ENCODE assay signal across 11 mouse cellular contexts in the genomic region with DNA sequence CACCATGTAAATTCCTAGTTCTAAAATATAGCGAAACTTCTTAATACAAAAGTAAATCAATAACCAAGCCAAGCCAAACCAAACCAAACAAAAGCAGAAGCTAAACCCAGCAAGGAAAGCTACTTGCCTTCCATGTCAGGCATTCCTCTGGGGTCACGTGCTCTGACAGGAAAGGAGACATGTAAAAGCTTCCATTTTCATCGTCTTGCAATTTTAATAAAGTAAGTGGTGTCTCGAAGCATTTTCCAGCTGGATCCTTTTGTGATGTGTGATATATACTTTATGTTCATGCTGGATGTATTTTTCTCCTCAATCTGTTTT.
DNase-seq lines count a peak whose midpoint lies in the region; ATAC-seq and TF ChIP-seq lines count a peak whose summit lies in the region.
"Had no signal": no experiment of that assay in that cellular context is flagged by ENCODE, and none has a peak within 500 bp of the region (broad histone marks: within the 10 kb centered on the region; RNA-seq: fewer than 3 reads in every experiment).

No protein-coding gene starts in this region.

- H3K36me3 ChIP-seq in heart, embryonic 10.5 days: no peaks in the 10 kb centered on the region
- H3K36me3 ChIP-seq in lung, embryonic 14.5 days (ENCODE audit: insufficient read depth): no peaks in the 10 kb centered on the region
- H3K36me3 ChIP-seq in intestine, postnatal 0 days (ENCODE audit: control insufficient read depth, insufficient read depth): no peaks in the 10 kb centered on the region; the same call in 1 of the 2 replicates
- no peaks in the 10 kb centered on the region for H3K36me3 ChIP-seq in stomach, embryonic 15.5 days
- H3K36me3 ChIP-seq: G1E; midbrain, embryonic 10.5 days had no signal

- H3K9me3 ChIP-seq in heart, embryonic 10.5 days: no peaks in the 10 kb centered on the region
- H3K9me3 ChIP-seq in lung, embryonic 14.5 days (ENCODE audit: low read depth, low read length): no peaks in the 10 kb centered on the region
- H3K9me3 ChIP-seq in intestine, postnatal 0 days (ENCODE audit: control insufficient read depth): no peaks in the 10 kb centered on the region
- H3K9me3 ChIP-seq in stomach, embryonic 15.5 days: no peaks in the 10 kb centered on the region
- H3K9me3 ChIP-seq: midbrain, embryonic 10.5 days had no signal

- TF ChIP-seq CTCF in lung, embryonic 14.5 days (IDR thresholded peaks at IDR 0.05; ENCODE audit: low read depth): no peak
- no peak for TF ChIP-seq CTCF in intestine, postnatal 0 days (IDR thresholded peaks at IDR 0.05; ENCODE audit: low read depth)

- peak overlapping the region; percentile 37; the same call in 1 of the 2 replicates for H3K4me2 ChIP-seq in lung, embryonic 14.5 days
- H3K4me2 ChIP-seq in intestine, postnatal 0 days (replicated peaks; ENCODE audit: low read depth): peak overlapping the region; percentile 52
- H3K4me2 ChIP-seq in stomach, embryonic 15.5 days: no peak overlapping the region

- intact Hi-C loops in left cerebral cortex, postnatal 10 days (cut with DNase I): no loop called here

- no peak for ATAC-seq in lung, embryonic 14.5 days (ENCODE audit: insufficient read depth)
- no peak for ATAC-seq in intestine, postnatal 0 days
- no peak for ATAC-seq in stomach, embryonic 15.5 days (ENCODE audit: insufficient read depth, low FRiP score, low read depth)

- DNase-seq in heart, embryonic 10.5 days (ENCODE audit: low spot score): no peak
- no peak for DNase-seq in heart, postnatal 4 days
- DNase-seq in lung, embryonic 14.5 days: peak; percentile 79
- DNase-seq in lung, adult 18-20 months: no peak
- no peak for DNase-seq in urinary bladder, adult 18-20 months (ENCODE audit: low spot score in 2 of 2)
- no peak for DNase-seq in left cerebral cortex, postnatal 10 days (ENCODE audit: extremely low spot score in 1 of 2, low spot score in 2 of 2)
- DNase-seq: embryo, embryonic 11 days had no signal

- no peaks in the 10 kb centered on the region for H3K27me3 ChIP-seq in heart, embryonic 10.5 days (ENCODE audit: insufficient read depth, poor library complexity, severe bottlenecking)
- H3K27me3 ChIP-seq in lung, embryonic 14.5 days (ENCODE audit: insufficient read depth, low read length): no peaks in the 10 kb centered on the region
- no peaks in the 10 kb centered on the region for H3K27me3 ChIP-seq in intestine, postnatal 0 days (replicated peaks; ENCODE audit: control insufficient read depth, insufficient read depth, low read length)
- no peaks in the 10 kb centered on the region for H3K27me3 ChIP-seq in stomach, embryonic 15.5 days (replicated peaks)

- H3K27ac ChIP-seq in heart, embryonic 10.5 days: peak overlapping the region; percentile 84; the same call in 1 of the 2 replicates
- H3K27ac ChIP-seq in lung, embryonic 14.5 days (ENCODE audit: low read depth): peak overlapping the region; percentile 84
- H3K27ac ChIP-seq in intestine, postnatal 0 days (ENCODE audit: low read depth, low read length): no peak overlapping the region; the same call in 1 of the 2 replicates
- peak overlapping the region; percentile 31; the same call in 1 of the 2 replicates for H3K27ac ChIP-seq in stomach, embryonic 15.5 days
- H3K27ac ChIP-seq: midbrain, embryonic 10.5 days had no signal

- no peak overlapping the region for H3K4me3 ChIP-seq in heart, embryonic 10.5 days
- no peak overlapping the region for H3K4me3 ChIP-seq in lung, embryonic 14.5 days (ENCODE audit: low read depth, low read length)
- H3K4me3 ChIP-seq in intestine, postnatal 0 days (ENCODE audit: low read depth, low read length): no peak overlapping the region
- H3K4me3 ChIP-seq in stomach, embryonic 15.5 days (replicated peaks): no peak overlapping the region
- H3K4me3 ChIP-seq: midbrain, embryonic 10.5 days had no signal

- H3K4me1 ChIP-seq in heart, embryonic 10.5 days: peaks cover 10% of the 10 kb centered on the region
- peaks cover 9% of the 10 kb centered on the region; the same call in 1 of the 2 replicates for H3K4me1 ChIP-seq in lung, embryonic 14.5 days (ENCODE audit: insufficient read depth)
- no peaks in the 10 kb centered on the region for H3K4me1 ChIP-seq in intestine, postnatal 0 days (replicated peaks; ENCODE audit: control insufficient read depth, insufficient read depth, low read length)
- no peaks in the 10 kb centered on the region for H3K4me1 ChIP-seq in stomach, embryonic 15.5 days
- H3K4me1 ChIP-seq: midbrain, embryonic 10.5 days had no signal

- H3K9ac ChIP-seq in lung, embryonic 14.5 days: no peak overlapping the region; the same call in 1 of the 2 replicates
- H3K9ac ChIP-seq in intestine, postnatal 0 days (ENCODE audit: low read depth, low read length): no peak overlapping the region
- no peak overlapping the region for H3K9ac ChIP-seq in stomach, embryonic 15.5 days

- WGBS in heart, embryonic 10.5 days: 56% methylated on average over 4 of the region's 4 CpGs
- 32% methylated on average over 4 of the region's 4 CpGs for WGBS in lung, embryonic 14.5 days
- 34% methylated on average over 4 of the region's 4 CpGs for WGBS in intestine, postnatal 0 days
- 35% methylated on average over 4 of the region's 4 CpGs for WGBS in stomach, embryonic 15.5 days
